Mouse (Mus musculus): Measurements from ENCODE around the gene Msh4.

DNA sequence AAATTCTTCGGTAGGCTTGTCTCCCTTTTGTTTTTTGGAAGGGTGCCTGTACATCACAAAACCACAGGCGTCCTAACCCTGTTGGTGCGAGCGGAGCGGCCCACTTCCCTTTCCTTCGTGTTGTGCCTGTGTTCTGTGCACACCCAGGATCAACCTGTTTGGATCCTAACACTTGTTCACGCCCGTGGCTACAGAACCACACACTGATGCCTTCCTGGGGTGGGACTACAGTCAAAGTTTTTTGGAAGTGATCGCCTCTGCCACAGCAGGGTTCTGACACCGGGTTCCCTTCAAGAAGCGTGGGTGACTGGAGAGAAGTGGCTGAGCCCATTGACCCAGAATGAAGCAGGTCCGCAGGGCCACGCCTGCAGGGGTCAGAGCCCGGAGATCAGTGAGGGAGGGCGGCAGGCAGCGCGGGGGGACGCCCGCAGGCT lies 38.0 kb upstream of the Msh4 start:
- no peak for TF ChIP-seq POLR2A (IDR thresholded peaks at IDR 0.05; ENCODE audit: low read depth, low read length)
- TF ChIP-seq CTCF (IDR thresholded peaks at IDR 0.05; ENCODE audit: extremely low read depth, insufficient read depth, insufficient read length, insufficient replicate concordance), result no peak
